Mouse (Mus musculus) lung, embryonic 15.5 days (tissue): Measurements from ENCODE around the gene Rrp1b. TPM values are rescaled to one million over a fixed set of nuclear protein-coding genes. Genes with fewer than 3 reads are reported as not detected.

Experiments
- ATAC-seq: fragments of 200-750 bp; cut with Nextera tagmentation; 2 replicates; pipeline ENCODE4 v1.8.0; 2017; ENCODE audit warnings: moderate number of reproducible peaks, borderline replicate concordance; ENCODE audit not compliant: low FRiP score, low TSS enrichment; ENCODE audit errors: extremely low read depth
- H3K27ac ChIP-seq: fragments of 300-500 bp; sonication (generic); 2 replicates; pipeline ENCODE4 v1.5.1; 2015; ENCODE audit warnings: moderate library complexity, mild to moderate bottlenecking, inconsistent platforms
- H3K27me3 ChIP-seq: fragments of 300-500 bp; sonication (generic); 2 replicates; pipeline ENCODE4 v1.6.1; 2015; ENCODE audit warnings: inconsistent platforms
- H3K36me3 ChIP-seq: fragments of 300-500 bp; sonication (generic); 2 replicates; pipeline ENCODE4 v1.6.1; 2015; ENCODE audit warnings: inconsistent platforms
- H3K4me1 ChIP-seq: fragments of 300-500 bp; sonication (generic); 2 replicates; pipeline ENCODE4 v1.6.1; 2015; ENCODE audit warnings: inconsistent platforms
- H3K4me2 ChIP-seq: fragments of 300-500 bp; sonication (generic); 2 replicates; pipeline ENCODE4 v1.6.1; 2015; ENCODE audit warnings: inconsistent platforms, mild to moderate bottlenecking, moderate library complexity
- H3K4me3 ChIP-seq: fragments of 300-500 bp; sonication (generic); 2 replicates; pipeline ENCODE4 v1.5.1; 2015; ENCODE audit warnings: mild to moderate bottlenecking, inconsistent platforms
- H3K9ac ChIP-seq: fragments of 300-500 bp; sonication (generic); 2 replicates; pipeline ENCODE4 v1.6.1; 2015; ENCODE audit warnings: inconsistent platforms
- H3K9me3 ChIP-seq: fragments of 300-500 bp; sonication (generic); 2 replicates; pipeline ENCODE4 v1.6.1; 2016; ENCODE audit warnings: inconsistent platforms
- WGBS: fragments of 180-500 bp; shearing (Covaris S2); methylation state at CpG from one replicate; pipeline ENCODE4 v1.1.7; 2015; 5-methylcytosine and 5-hydroxymethylcytosine counted together
- polyA plus RNA-seq: library from polyadenylated mRNA; unstranded; fragments of >200 nt; fragmentation: Nextera tagmentation; extraction: Ambion mirVana; gene quantifications from 2 replicates; pipeline ENCODE4 v1.2.1, GENCODE M21; 2015

The Rrp1b gene
- polyA plus RNA-seq, 1 experiment from 2014 or later, result 48.4 TPM

DNA sequence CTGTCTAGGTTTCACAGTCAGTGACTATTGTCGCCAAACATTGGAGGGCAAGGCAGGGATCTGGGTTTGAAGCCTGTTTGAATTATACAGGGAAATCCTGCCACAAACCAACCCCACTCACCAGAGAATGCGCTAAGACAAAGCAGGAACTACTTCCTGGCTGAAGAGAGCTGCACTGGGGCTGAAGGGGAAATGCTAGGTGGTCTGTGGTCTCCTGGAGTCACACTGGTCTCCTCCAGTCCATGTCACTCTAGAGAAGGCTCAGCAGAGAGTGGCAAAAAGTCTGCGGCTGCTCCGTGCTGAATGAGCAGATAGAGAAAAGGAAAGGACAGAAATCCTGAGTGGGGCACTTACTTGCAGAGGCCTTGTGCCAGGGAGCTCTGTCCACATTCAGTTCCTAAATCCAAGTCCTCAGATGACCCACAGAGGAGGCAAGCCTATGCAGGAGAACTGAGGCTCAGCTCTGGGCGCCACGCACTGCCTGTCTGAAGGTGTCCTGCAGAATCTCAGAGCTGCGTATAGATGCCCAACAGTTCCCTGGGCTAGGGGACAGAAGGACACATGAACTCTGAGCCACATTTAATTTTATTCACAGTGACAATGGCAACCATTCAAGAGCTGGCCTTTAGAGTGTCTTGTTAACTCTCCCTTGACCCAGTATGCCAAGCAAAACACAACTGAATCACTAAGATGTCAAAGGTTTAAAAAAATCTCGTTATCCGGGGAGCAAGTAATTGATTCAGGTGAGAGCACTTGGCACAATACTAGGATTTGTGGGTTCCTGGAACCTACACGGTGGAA is 75.3 kb downstream of the Rrp1b start:
- Histone ChIP-seq H3K4me2 (no peak overlapping the region), H3K27me3 (peaks cover 18% of the 10 kb centered on the region), H3K27ac (no peak overlapping the region), H3K9ac (no peak overlapping the region), H3K4me3 (no peak overlapping the region), H3K9me3 (no peaks in the 10 kb centered on the region), H3K36me3 (no peaks in the 10 kb centered on the region), H3K4me1 (peaks cover 15% of the 10 kb centered on the region)
- WGBS, result 70% methylated on average over 10 of the region's 10 CpGs
- ATAC-seq, result no peak

Other genes starting within 250 kb of the Rrp1b start
- gene Sik1, start 180.3 kb upstream of the Rrp1b start, polyA plus RNA-seq, result 32.7 and 35.4 TPM in 2 replicates
- 0.55 and 0.78 TPM in 2 replicates for gene Hsf2bp, start 249 bp downstream of the Rrp1b start, polyA plus RNA-seq
- gene Notch3, start 130.8 kb downstream of the Rrp1b start, polyA plus RNA-seq, result 18.2 and 19.8 TPM in 2 replicates
- gene Ephx3, start 153.4 kb downstream of the Rrp1b start, polyA plus RNA-seq, result 0.11 TPM in 2 replicates
- gene Brd4, start 248.6 kb downstream of the Rrp1b start, polyA plus RNA-seq, result 75.4 and 80.0 TPM in 2 replicates